Mouse (Mus musculus) heart, embryonic 11.5 days (tissue): Measurements from ENCODE around the gene Snx27. TPM values are rescaled to one million over a fixed set of nuclear protein-coding genes. Genes with fewer than 3 reads are reported as not detected.
A peak's percentile ranks its signal among the peaks of the same experiment; 100 is the strongest.

ENCODE experiments used
- ATAC-seq: fragments of 200-750 bp; cut with Nextera tagmentation; replicated peaks from 2 replicates; pipeline ENCODE4 v1.8.0; 2017; ENCODE audit warnings: moderate library complexity; ENCODE audit not compliant: insufficient number of reproducible peaks, low FRiP score, low TSS enrichment
- H3K27ac ChIP-seq: fragments of 300-500 bp; sonication (generic); 2 replicates; pipeline ENCODE4 v1.5.1; 2014; ENCODE audit warnings: mild to moderate bottlenecking, low read depth, low read length
- H3K27me3 ChIP-seq: fragments of 300-500 bp; sonication (generic); 2 replicates; pipeline ENCODE4 v1.6.1; 2014; ENCODE audit warnings: mild to moderate bottlenecking, low read length, mixed read lengths; ENCODE audit not compliant: control insufficient read depth, insufficient read depth
- H3K36me3 ChIP-seq: fragments of 300-500 bp; sonication (generic); 2 replicates; pipeline ENCODE4 v1.6.1; 2014; ENCODE audit warnings: mild to moderate bottlenecking, low read length, moderate library complexity, mixed read lengths; ENCODE audit not compliant: control insufficient read depth, insufficient read depth
- H3K4me1 ChIP-seq: fragments of 300-500 bp; sonication (generic); 2 replicates; pipeline ENCODE4 v1.6.1; 2014; ENCODE audit warnings: low read length; ENCODE audit not compliant: control insufficient read depth, insufficient read depth
- H3K4me2 ChIP-seq: fragments of 300-500 bp; sonication (generic); 2 replicates; pipeline ENCODE4 v1.6.1; 2014; ENCODE audit warnings: mild to moderate bottlenecking, moderate library complexity
- H3K4me3 ChIP-seq: fragments of 300-500 bp; sonication (generic); 2 replicates; pipeline ENCODE4 v1.5.1; 2014; ENCODE audit warnings: low read depth, low read length
- H3K9ac ChIP-seq: fragments of 300-500 bp; sonication (generic); 2 replicates; pipeline ENCODE4 v1.6.1; 2014; ENCODE audit warnings: mild to moderate bottlenecking, low read depth, low read length, moderate library complexity
- H3K9me3 ChIP-seq: fragments of 300-500 bp; sonication (generic); replicated peaks from 2 replicates; pipeline ENCODE4 v1.6.1; 2016; ENCODE audit warnings: low read length; ENCODE audit not compliant: control insufficient read depth
- WGBS: fragments of 180-500 bp; shearing (Covaris S2); extraction: QIAGEN DNeasy Blood & Tissue Kit; methylation state at CpG from one replicate; pipeline ENCODE4 v1.1.7; 2014; ENCODE audit not compliant: insufficient replicate concordance; 5-methylcytosine and 5-hydroxymethylcytosine counted together
- polyA plus RNA-seq: library from polyadenylated mRNA; unstranded; fragments of >200 nt; fragmentation: Nextera tagmentation; extraction: Ambion mirVana; gene quantifications from 2 replicates; pipeline ENCODE4 v1.2.1, GENCODE M21; 2014

Gene Snx27
- polyA plus RNA-seq, 1 experiment from 2014 or later = 21.2 TPM

DNA sequence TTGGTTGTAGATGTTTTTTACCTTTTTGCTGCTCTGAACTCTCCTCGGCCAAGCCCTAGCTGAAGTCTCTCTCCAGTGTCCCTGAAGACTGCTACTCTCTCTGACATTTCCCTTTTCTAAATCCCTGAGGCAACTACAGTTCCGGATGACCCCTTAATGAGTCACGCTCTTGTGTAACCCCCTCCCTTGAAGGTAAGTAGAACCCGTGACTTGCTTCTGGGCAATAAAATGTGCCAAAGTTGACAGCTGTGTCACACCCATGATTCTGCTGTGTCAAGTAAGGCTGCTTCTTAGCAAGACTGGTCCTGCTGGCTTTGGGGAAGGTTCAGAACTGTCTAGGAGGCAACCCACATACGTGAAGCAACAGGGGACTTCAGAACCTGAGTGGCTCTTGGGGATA, 5.4 kb upstream of the Snx27 start:
- Histone ChIP-seq H3K27me3 (no peaks in the 10 kb centered on the region), H3K27ac (no peak overlapping the region), H3K4me2 (no peak overlapping the region), H3K36me3 (no peaks in the 10 kb centered on the region), H3K4me3 (no peak overlapping the region), H3K9ac (no peak overlapping the region), H3K4me1 (no peaks in the 10 kb centered on the region), H3K9me3 (no peaks in the 10 kb centered on the region)
- WGBS = 71% methylated on average over 5 of the region's 5 CpGs
- no peak for ATAC-seq

DNA sequence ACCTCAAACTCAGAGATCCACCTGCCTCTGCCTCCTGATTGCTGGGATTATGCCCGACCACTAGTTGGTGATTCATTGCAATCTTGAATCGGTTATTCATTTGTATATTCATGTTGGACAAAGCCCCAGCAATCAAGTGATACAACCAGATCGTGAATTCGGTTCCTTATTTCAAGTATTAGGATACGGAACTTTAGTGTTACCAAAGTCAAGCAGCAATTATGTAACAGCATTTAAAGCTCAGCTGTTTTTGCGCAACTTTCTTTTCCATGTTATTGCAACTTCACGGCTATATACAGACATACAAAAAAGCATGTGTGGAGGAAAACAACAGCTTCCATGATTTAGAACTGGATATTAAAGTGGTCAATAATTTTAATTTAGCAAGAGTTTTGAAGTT, 428 bp upstream of the Snx27 start:
- Histone ChIP-seq H3K4me2 (peak overlapping the region; percentile 84; the same call in 1 of the 2 replicates), H3K9ac (no peak overlapping the region), H3K4me3 (no peak overlapping the region), H3K27ac (no peak overlapping the region), H3K4me1 (peaks cover 7% of the 10 kb centered on the region), H3K9me3 (no peaks in the 10 kb centered on the region), H3K36me3 (no peaks in the 10 kb centered on the region), H3K27me3 (no peaks in the 10 kb centered on the region)
- WGBS = 66% methylated on average over 7 of the region's 7 CpGs
- no peak for ATAC-seq

DNA sequence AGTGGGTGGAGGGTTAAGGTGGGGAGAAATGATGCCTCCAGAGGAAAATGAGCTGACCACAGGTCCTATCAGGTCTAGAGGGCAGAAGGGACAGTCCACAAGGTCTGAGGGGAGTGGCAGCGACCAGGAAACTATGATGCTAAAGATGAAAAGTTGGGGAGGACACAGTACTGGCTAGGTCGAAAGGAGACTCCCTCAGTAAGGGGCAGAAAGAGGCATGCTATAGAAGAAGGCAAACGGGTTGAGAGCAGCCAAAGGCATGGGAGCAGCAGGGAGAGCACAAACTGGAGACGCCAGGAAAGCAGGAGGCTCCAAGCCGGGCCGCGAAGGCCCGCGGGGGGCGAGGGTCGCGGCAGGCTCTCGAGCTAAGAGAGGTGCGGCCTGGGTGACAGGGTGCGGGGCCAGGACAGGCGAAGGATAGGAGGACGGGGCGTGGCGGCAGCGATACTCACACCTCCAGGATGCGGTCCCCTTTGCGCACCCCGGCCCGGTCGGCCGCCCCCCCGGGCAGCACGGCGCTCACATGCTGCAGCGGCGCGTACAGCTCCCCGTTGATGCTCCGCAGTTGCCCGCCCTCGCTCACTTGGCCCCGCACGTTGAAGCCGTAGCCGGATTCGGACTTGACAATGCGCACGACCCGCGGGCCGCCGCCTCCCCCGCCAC, 592 bp downstream of the Snx27 start:
- H3K9me3 ChIP-seq = no peaks in the 10 kb centered on the region
- WGBS = under 1% methylated on average over 41 of the region's 48 CpGs
- H3K4me3 ChIP-seq = peak overlapping the region; percentile 91
- peak overlapping the region; percentile 94 for H3K9ac ChIP-seq
- H3K27me3 ChIP-seq = no peaks in the 10 kb centered on the region
- ATAC-seq = peak; percentile 77
- peaks cover 7% of the 10 kb centered on the region for H3K4me1 ChIP-seq
- H3K36me3 ChIP-seq = no peaks in the 10 kb centered on the region
- H3K4me2 ChIP-seq = peak overlapping the region; percentile 84
- peak overlapping the region; percentile 77 for H3K27ac ChIP-seq

DNA sequence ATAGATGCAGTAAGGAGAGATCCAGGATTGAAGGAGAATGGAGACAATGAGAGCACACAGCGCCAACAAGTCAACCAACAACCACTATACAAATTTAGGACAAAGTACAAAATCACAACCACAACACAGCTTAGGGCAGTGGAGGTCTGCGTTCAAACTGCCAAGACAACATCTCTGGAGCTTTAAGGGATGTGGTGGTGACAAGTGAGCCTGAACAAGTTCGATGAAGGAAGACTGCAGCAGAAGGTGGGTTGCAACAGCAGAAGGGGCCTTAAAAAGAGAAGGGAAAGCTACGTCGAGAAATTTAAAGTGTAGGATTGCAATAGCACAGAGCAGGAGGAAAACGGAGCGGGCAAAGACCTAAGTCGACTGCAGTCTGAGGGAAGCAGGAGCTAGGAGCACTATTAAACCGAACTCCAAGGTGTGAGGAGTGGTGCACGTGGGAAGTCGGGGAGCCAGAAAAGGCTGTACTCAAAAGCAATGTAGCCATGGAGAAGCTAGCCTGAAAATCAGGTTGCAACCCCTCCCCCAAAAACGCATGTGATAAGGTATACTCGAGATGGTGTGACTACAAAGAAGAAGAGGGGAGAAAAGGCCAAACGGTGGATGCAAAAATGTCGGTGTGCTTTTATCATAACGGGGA, 1.3 kb downstream of the Snx27 start:
- no peaks in the 10 kb centered on the region for H3K27me3 ChIP-seq
- no peaks in the 10 kb centered on the region for H3K36me3 ChIP-seq
- H3K9me3 ChIP-seq = no peaks in the 10 kb centered on the region
- peak overlapping the region; percentile 77; the same call in 1 of the 2 replicates for H3K27ac ChIP-seq
- H3K4me1 ChIP-seq = peaks cover 7% of the 10 kb centered on the region
- peak overlapping the region; percentile 84 for H3K4me2 ChIP-seq
- peak overlapping the region; percentile 91 for H3K4me3 ChIP-seq
- WGBS = 5% methylated on average over 16 of the region's 16 CpGs
- H3K9ac ChIP-seq = peak overlapping the region; percentile 94
- no peak for ATAC-seq

DNA sequence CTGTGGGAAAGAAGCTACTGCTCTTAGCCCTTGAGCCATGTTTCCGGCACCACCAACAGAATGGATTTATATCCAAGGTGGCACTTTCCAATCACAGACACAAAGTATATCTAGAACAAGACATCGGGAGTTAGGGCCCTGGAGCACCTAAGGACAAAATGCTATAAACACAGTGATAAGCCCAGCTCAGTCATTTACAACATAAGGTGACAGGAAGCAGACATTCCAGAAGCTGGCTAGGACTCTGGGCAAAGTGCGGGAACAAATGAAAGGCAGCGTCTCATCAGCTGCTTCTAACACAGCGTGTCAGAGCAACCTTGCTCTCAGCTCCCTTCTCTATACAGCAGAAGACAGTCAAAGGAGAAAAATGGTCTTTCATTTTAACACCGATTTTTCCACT, 8.0 kb downstream of the Snx27 start:
- no peak for ATAC-seq
- Histone ChIP-seq H3K36me3 (peaks cover 2% of the 10 kb centered on the region; the same call in 1 of the 2 replicates), H3K9ac (no peak overlapping the region), H3K27ac (no peak overlapping the region), H3K4me1 (0 out of 2 replicates have a peak, but pooled peaks cover 4% of the 10 kb centered on the region), H3K4me2 (no peak overlapping the region), H3K27me3 (no peaks in the 10 kb centered on the region), H3K4me3 (no peak overlapping the region), H3K9me3 (no peaks in the 10 kb centered on the region)
- WGBS = 59% methylated on average over 6 of the region's 6 CpGs

DNA sequence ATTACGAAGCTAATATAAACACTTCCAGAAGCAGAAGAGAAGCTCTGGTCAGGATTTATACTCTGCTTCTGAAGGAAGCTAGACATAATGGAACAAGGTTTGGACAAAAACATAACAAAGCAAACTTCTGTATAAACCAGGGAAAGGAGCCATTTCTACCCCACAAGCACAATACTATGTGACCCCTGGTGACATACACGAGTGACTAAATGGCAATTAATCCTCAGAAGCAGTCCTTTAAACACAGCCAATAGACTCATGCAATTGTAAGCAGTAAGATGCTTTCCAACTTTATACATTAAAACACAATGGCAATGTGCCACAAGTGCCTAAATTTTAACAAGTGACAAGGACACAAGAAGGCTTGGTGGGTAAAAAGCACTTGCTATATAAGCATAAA, 15.3 kb downstream of the Snx27 start:
- 63% methylated on average over 2 of the region's 2 CpGs for WGBS
- Histone ChIP-seq H3K9ac (no peak overlapping the region), H3K27ac (no peak overlapping the region), H3K27me3 (no peaks in the 10 kb centered on the region), H3K4me2 (no peak overlapping the region), H3K4me1 (peaks cover 3% of the 10 kb centered on the region), H3K4me3 (no peak overlapping the region), H3K36me3 (no peaks in the 10 kb centered on the region), H3K9me3 (no peaks in the 10 kb centered on the region)
- ATAC-seq = no peak

DNA sequence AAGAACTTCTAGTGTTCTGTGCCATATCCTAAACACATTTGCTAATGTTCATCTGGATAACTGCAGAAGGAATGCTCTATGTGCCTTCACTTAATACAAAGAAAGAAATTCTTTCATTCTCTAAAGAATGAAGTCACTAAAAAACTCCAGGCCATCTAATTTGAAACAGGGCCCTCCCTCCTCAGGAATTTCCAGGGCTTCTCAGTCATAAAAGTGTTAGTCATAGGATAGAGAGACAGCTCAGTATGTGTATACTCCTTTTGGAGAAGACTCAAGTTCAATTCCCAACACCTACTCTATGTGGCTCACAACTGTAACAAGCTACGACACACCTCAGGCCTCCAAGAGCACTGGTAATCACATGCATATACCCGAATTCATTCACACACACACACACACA, 17.0 kb downstream of the Snx27 start:
- Histone ChIP-seq H3K4me2 (no peak overlapping the region), H3K4me1 (peaks cover 3% of the 10 kb centered on the region), H3K9ac (no peak overlapping the region), H3K9me3 (no peaks in the 10 kb centered on the region), H3K36me3 (no peaks in the 10 kb centered on the region), H3K27ac (no peak overlapping the region), H3K4me3 (no peak overlapping the region), H3K27me3 (no peaks in the 10 kb centered on the region)
- ATAC-seq = no peak
- 74% methylated on average over 2 of the region's 2 CpGs for WGBS

DNA sequence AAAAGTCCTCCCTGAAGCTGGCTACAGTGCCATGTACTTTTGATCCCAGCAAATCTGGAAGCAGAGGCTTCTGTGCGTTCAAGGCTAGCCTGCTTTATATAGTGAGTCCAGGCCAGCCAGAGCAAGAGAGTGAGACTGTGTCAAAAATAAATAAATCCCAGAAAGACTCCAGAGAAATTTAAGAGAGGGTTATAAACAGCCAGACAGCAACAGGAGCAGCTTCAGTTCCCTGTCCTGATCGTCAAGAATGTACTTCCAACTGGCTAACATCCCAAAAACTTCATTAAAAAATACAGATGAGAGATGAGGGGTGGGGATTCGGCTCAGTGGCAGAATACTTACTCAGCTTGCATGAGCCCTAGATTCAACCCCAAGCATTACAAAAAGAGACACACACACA, 17.4 kb downstream of the Snx27 start:
- no peak overlapping the region for H3K9ac ChIP-seq
- H3K4me3 ChIP-seq = no peak overlapping the region
- H3K4me2 ChIP-seq = no peak overlapping the region
- H3K9me3 ChIP-seq = no peaks in the 10 kb centered on the region
- no peaks in the 10 kb centered on the region for H3K27me3 ChIP-seq
- WGBS = 64% methylated on average over 3 of the region's 3 CpGs
- H3K27ac ChIP-seq = 0 out of 2 replicates have a peak overlapping the region, but pooled peaks have one; percentile 10
- peaks cover 3% of the 10 kb centered on the region for H3K4me1 ChIP-seq
- ATAC-seq = no peak
- H3K36me3 ChIP-seq = no peaks in the 10 kb centered on the region
